Mouse (Mus musculus) brain, embryonic 14.5 days (tissue): ENCODE data around the gene Paxx.

Source experiments
- CTCF ChIP-seq: fragments of 200-500 bp; IDR thresholded peaks from 2 replicates; pipeline ENCODE4 v1.5.1; 2012; ENCODE audit warnings: inconsistent platforms, mild to moderate bottlenecking, moderate library complexity, borderline replicate concordance; ENCODE audit not compliant: insufficient read depth, insufficient read length; ENCODE audit errors: extremely low read depth
- POLR2A ChIP-seq: fragments of 200-500 bp; IDR thresholded peaks from 2 replicates; pipeline ENCODE4 v1.6.1; 2012; ENCODE audit warnings: mild to moderate bottlenecking, inconsistent platforms, borderline replicate concordance; ENCODE audit not compliant: poor library complexity, insufficient read depth, insufficient read length, severe bottlenecking; ENCODE audit errors: extremely low read depth

DNA sequence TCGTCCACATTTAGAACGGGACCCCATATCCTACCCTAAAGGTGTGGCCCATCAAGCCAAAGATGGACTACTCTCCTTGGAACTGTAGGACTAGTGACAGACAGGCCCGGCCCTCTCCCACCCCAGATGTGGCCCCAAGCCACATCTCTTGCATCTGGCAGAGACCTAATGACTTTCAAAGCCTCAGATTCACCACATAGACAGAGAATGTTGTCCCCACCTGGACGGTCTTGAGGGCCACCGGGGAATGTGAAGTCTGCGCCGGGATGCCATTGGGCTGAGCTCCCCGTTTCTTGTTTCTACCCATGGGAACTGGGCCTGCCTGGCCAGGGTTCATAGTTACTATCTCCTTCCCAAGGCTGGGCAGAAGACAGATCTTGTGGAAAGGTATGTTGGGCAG lies 16.6 kb upstream of the Paxx start:
- TF ChIP-seq POLR2A: no peak
- TF ChIP-seq CTCF: no peak
